Mouse (Mus musculus) kidney, adult 9 months (tissue): ENCODE results near the gene Susd1.
"Not testable (repeated sequence)": the region's sequence is repeated elsewhere in the genome, so short reads cannot be mapped to it uniquely, and the experiment has no call there.

ENCODE experiments used
- DNase-seq: peaks from one replicate; pipeline ENCODE4 v3.0.0; 2022

The Susd1 gene

GRCm38 (mm10) chr4:59319136-59319941, 119.1 kb downstream of the Susd1 start:
- DNase-seq: no peak

- DNase-seq: no peak
These were observed 119.8 kb downstream of the Susd1 start for GRCm38 (mm10) chr4:59318602-59319001.

GRCm38 (mm10) chr4:59315553-59316405, 122.7 kb downstream of the Susd1 start:
- no peak for DNase-seq

GRCm38 (mm10) chr4:59314939-59315552, 123.4 kb downstream of the Susd1 start:
- no peak for DNase-seq

GRCm38 (mm10) chr4:59312945-59313344, 125.5 kb downstream of the Susd1 start:
- no peak for DNase-seq

- DNase-seq: no peak
These were observed 127.8 kb downstream of the Susd1 start for GRCm38 (mm10) chr4:59310590-59310989.

- no peak for DNase-seq
These were observed 130.4 kb downstream of the Susd1 start for GRCm38 (mm10) chr4:59307841-59308589.

- DNase-seq: no peak
These were observed 136.0 kb downstream of the Susd1 start for GRCm38 (mm10) chr4:59302387-59302786.

GRCm38 (mm10) chr4:59301025-59301815, 137.2 kb downstream of the Susd1 start:
- DNase-seq: no peak

- no peak for DNase-seq
These were observed 139.5 kb downstream of the Susd1 start for GRCm38 (mm10) chr4:59298719-59299496.

GRCm38 (mm10) chr4:59295127-59295526, 143.3 kb downstream of the Susd1 start:
- no peak for DNase-seq

- DNase-seq: no peak
These were observed 143.8 kb downstream of the Susd1 start for GRCm38 (mm10) chr4:59294661-59295060.

- no peak for DNase-seq
These were observed 146.3 kb downstream of the Susd1 start for GRCm38 (mm10) chr4:59291914-59292718.

- DNase-seq: no peak
These were observed 147.4 kb downstream of the Susd1 start for GRCm38 (mm10) chr4:59290972-59291576.

- DNase-seq: no peak
These were observed 151.3 kb downstream of the Susd1 start for GRCm38 (mm10) chr4:59287103-59287502.

- not testable (repeated sequence) for DNase-seq
These were observed 152.1 kb downstream of the Susd1 start for GRCm38 (mm10) chr4:59286351-59286750.

GRCm38 (mm10) chr4:59282699-59283487, 155.5 kb downstream of the Susd1 start:
- DNase-seq: no peak

GRCm38 (mm10) chr4:59282137-59282536, 156.3 kb downstream of the Susd1 start:
- DNase-seq: no peak

GRCm38 (mm10) chr4:59280876-59281275, 157.6 kb downstream of the Susd1 start:
- no peak for DNase-seq
